Mouse (Mus musculus): Measurements from ENCODE around the gene Upk2.
A peak's percentile ranks its signal among the peaks of the same experiment; 100 is the strongest.

The Upk2 gene

DNA sequence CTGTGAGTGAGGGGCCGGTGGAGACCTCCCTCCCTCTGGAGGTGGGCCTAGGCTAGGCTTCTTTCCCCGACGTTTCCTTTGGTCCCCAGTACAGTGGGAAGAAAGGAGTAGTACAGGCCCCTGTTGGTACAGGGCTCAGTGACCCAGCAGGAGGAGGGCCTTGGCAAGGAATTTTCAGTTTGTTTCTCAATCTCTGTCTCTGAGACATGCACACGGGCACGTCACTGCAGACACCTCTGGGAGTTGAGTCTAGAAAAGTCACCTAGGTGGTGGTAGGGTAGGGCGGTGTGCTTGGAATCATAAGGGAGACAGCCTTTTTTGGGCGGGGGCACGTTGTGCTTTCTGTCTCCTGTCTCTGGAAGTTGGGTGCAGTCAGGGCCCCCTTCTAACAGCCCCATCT lies 33.6 kb upstream of the Upk2 start:
- DNase-seq (ENCODE audit: low spot score in 2 of 2): no peak

DNA sequence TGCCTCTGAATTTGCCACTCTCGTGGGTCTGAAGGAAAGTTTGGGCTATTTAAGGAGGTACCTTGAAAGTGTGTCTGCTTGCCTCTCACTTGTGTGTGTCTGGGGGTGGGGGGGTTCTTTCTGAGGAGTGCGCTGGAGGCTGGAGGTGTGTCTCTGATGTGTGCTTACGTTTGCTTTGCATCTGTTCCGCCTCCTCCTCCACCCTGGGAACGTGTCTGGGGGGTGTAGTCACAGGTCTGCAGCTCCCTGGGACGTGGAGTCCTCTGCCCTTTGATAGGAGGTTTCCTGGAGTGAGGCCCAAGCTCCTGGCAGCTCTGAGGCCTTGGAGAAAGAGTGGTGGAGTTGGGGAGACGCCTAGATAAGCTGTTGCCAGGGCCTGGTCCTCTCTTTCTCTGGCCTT lies 32.7 kb upstream of the Upk2 start:
- peak; percentile 61 to 83 for DNase-seq (ENCODE audit: low spot score in 2 of 2)

- no peak for DNase-seq (ENCODE audit: low spot score in 2 of 2)
These were observed 32.1 kb upstream of the Upk2 start for GRCm38 (mm10) chr9:44486741-44487421.

DNA sequence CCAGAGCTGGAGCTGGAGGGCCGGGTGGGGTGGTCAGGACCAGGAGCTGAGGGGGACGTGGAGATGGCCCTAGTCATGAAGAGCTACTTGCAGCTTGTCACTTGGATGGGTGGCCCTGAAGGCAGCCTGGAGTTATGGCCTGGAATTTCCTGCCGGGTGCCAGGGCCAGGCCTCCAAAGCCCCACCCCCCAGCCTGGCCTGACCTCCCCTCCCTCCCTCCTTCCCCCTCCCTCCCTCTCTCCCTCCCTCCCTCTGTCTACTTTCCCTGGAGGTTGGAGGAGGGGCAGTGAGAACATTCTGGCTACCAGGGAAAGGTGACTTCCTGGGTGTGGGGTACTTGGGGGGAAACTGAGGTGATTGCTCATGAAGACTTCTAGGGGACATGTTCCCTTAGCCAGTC lies 31.6 kb upstream of the Upk2 start:
- no peak for DNase-seq (ENCODE audit: low spot score in 2 of 2)

- DNase-seq (ENCODE audit: low spot score in 2 of 2): peak; percentile 55 to 68
These were observed 30.9 kb upstream of the Upk2 start for GRCm38 (mm10) chr9:44485516-44486161.

DNA sequence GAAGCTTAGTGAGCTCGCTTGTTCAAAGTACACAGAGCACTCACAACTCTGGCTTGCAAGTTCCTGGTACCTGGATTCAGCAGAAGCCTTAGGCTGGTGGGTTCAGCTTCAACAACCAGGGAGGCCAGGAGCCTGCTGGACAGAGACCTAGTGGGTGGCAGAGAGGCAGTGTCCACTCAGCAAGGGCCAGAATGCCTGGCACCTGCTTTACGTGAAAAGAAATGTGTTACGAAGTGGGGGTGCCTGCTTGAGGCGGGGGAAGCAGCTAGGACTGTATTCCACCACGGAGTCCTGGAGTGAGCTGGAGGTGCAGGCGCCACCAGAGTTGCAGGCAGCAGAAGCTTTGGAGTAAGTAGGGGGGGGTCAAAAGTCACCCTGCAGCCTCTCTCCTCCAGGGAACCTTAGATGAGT lies 30.3 kb upstream of the Upk2 start:
- DNase-seq (ENCODE audit: low spot score in 2 of 2): no peak

GRCm38 (mm10) chr9:44484311-44485104 lies 29.7 kb upstream of the Upk2 start:
- no peak for DNase-seq (ENCODE audit: low spot score in 2 of 2)

DNA sequence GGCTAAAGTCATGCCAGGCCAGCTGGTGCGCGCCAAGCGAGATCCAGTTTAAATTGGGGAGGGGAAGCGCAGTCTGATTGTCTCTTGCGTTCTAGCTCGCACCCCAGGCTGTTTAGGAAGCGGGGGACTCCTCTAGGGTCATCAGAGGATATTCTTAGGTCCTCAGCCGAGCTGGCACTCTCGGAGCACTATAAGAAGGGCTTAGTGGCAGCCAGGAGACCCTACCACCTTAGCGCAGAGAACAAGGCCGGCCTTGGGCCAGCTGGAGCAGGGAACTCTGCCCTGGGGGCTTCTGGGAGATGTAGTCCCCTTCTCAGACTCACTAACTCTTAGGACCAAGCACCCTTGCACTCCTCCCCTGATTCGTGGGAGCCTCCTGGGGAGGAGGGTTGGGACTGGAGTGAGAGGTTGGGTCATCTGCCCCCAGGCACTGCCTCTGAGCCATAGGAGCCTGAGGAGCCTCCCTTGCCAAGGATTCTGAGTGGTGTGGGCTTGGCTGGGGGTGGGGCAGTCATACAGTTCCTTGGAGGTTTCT lies 28.8 kb upstream of the Upk2 start:
- peak; percentile 60 to 65 for DNase-seq (ENCODE audit: low spot score in 2 of 2)

- DNase-seq (ENCODE audit: low spot score in 2 of 2): peak in 1 of 2 experiments; percentile 38
These were observed 28.3 kb upstream of the Upk2 start for GRCm38 (mm10) chr9:44483041-44483509.

GRCm38 (mm10) chr9:44482552-44482951 lies 27.8 kb upstream of the Upk2 start, which contains the start of gene Bcl9l:
TSS of gene Bcl9l (plus strand) at chr9:44482825.
- DNase-seq (ENCODE audit: low spot score in 2 of 2): peak; percentile 88 to 92

- DNase-seq (ENCODE audit: low spot score in 2 of 2): no peak
These were observed 27.3 kb upstream of the Upk2 start for GRCm38 (mm10) chr9:44482112-44482511.

DNA sequence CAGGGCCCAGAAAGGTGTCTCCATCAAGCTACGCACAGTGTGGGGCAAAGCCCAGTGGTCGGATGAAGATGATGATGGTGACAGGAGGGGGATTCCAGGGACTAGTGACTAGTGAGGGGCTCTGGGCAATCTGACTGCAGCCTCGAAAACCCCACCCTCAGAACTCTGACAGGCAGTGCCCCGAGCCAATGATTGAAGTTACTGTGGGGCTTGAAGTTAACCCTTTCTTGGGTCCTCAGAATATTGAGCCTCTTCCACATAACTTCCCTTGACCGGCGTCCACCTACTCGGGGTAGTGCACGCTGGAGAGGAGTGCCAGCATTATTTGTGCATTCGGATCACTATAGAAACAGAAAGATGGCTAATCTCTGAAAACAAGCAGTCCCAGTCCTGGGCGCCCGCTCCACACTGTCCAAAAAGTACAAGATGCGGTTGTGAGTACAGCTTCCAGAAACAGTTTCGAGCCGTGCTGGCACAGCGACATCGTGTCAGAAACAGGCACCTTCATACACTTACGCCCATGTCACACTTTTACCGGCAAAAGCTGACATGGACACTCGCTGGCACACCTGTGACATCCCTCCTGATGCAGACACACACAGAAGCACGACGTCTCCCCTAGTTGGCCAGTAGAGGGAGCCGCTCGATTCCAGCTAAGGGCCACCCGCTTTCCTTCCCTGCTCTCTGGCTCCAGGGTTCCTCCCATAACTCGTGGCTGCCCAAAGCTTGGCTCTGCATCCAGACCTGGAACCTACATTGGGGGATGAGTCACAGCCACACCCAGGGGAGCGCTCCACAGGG lies 25.1 kb upstream of the Upk2 start:
- peak; percentile 88 for DNase-seq (ENCODE audit: low spot score in 2 of 2)

- peak; percentile 74 to 78 for DNase-seq (ENCODE audit: low spot score in 2 of 2)
These were observed 24.3 kb upstream of the Upk2 start for GRCm38 (mm10) chr9:44478959-44479605.

DNA sequence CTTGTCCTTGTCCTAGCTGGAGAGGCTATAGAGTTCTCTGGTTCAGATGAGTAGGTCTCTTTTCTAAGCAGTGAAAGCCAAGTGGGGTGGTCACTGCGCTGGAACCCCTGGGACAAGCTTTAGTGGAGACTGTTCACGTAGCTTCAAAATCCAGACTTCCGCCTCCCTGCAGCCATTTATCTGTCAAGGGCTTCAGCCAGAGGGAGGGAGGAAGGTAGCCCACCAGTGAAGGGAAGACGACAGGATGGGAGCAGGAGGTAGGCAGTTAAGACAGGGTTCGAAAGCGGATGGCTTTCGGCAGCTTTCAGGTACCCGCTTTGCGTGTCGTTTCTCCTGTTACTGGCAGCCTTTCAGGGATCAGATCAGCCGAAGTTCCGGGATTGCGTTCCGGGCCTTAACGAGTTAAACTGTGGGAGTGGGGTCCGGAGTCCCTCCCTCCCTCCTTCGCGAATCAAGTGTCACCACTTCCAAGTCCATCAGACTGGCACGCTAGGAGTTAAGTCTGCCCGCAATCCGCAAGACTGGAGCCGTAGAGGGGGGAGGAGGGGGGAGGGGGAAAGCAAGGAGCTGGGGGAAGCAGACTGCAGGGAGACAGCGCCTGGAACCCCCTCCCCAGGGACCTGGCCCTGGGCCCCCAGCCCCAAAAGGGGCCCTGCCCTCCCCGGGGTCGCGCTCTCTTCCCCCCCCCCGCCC lies 23.6 kb upstream of the Upk2 start:
- DNase-seq (ENCODE audit: low spot score in 2 of 2): peak; percentile 68 to 75

GRCm38 (mm10) chr9:44477339-44478228 lies 22.8 kb upstream of the Upk2 start:
- peak; percentile 49 to 59 for DNase-seq (ENCODE audit: low spot score in 2 of 2)

DNA sequence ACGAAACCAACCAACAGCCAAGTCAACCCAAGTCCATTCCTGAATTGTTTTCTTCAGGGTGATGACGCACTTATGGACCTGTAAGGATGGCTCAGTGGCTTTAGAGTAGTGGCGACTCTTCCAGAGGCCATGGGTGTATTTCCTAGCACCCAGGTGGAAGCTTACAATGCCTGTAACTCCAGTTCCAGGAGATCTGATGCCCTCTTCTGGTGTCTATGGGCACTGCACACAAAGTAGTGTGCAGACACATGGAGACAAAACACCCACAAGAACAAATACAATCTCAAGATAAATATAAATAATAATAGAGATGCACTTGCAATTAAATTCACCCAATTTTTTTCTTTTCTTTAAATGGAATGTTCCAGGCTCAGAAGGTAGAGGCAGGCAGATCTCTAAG lies 21.2 kb upstream of the Upk2 start:
- no peak for DNase-seq (ENCODE audit: low spot score in 2 of 2)

DNA sequence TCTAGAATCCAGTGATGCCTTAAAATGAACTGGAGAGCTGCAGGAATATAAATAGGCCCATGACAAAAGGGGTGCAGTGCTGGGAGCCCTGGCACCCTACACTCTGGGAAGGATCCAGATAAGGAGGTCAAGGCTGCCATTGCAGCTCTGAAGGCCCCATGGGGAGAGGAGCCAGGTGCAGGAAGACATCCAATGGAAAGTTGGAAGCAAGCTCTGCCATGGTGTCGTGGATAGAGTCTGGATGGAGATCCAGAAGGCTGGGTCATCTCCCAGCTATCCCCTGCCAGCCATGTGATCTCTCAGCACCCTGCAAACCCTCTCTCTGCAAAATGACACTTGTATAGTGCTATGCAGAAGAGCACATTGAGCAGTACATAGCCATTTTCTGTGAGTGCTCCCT lies 19.6 kb upstream of the Upk2 start:
- no peak for DNase-seq (ENCODE audit: low spot score in 2 of 2)

DNA sequence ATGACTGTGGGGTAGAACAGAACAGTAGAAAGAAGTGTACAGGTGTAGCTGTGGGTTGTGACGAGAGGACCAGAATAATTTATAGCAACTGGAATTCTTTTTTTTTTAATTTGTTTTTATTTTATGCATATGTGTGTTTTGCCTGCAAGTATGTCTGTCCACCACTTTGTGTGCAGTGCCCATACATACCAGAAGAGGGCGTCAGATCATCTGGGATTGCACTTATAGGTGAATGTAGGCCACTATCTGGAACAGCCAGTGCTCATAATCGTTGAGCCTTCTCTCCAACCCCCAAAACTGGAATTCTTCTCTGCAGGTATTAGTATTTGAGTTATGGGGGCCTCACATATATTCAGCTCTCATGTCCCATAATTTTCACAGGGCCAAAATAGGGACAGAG lies 18.4 kb upstream of the Upk2 start:
- DNase-seq (ENCODE audit: low spot score in 2 of 2): no peak

GRCm38 (mm10) chr9:44468800-44469199 lies 14.0 kb upstream of the Upk2 start:
- DNase-seq (ENCODE audit: low spot score in 2 of 2): no peak

Measured in urinary bladder, adult 18-20 months (tissue).